Mouse (Mus musculus): ENCODE measurements around the gene Prdm16.

- TF ChIP-seq ZC3H11A (IDR thresholded peaks at IDR 0.05; ENCODE audit: borderline replicate concordance, low read depth, low read length) = no peak
- TF ChIP-seq HCFC1 (IDR thresholded peaks at IDR 0.05; ENCODE audit: borderline replicate concordance, insufficient read depth, low read length) = no peak
- no peak for TF ChIP-seq MAFK (IDR thresholded peaks at IDR 0.05; ENCODE audit: insufficient read depth, low read depth, low read length)
Observed at GRCm38 (mm10) chr4:154269520-154269919, 367.2 kb downstream of the Prdm16 start.
